Mouse (Mus musculus) midbrain, embryonic 15.5 days (tissue): ENCODE results near the gene Prpf40b. TPM values are rescaled to one million over a fixed set of nuclear protein-coding genes. Genes with fewer than 3 reads are reported as not detected.

Experiments used
- ATAC-seq: fragments of 200-750 bp; cut with Nextera tagmentation; replicated peaks from 2 replicates; pipeline ENCODE4 v1.8.0; 2017; ENCODE audit warnings: moderate TSS enrichment
- H3K27ac ChIP-seq: fragments of 300-500 bp; sonication (generic); 2 replicates; pipeline ENCODE4 v1.5.1; 2015; ENCODE audit warnings: mild to moderate bottlenecking, inconsistent platforms
- H3K27me3 ChIP-seq: fragments of 300-500 bp; sonication (generic); replicated peaks from 2 replicates; pipeline ENCODE4 v1.6.1; 2015; ENCODE audit warnings: inconsistent platforms
- H3K36me3 ChIP-seq: fragments of 300-500 bp; sonication (generic); replicated peaks from 2 replicates; pipeline ENCODE4 v1.6.1; 2015; ENCODE audit warnings: inconsistent platforms
- H3K4me1 ChIP-seq: fragments of 300-500 bp; sonication (generic); 2 replicates; pipeline ENCODE4 v1.6.1; 2015; ENCODE audit warnings: inconsistent platforms
- H3K4me2 ChIP-seq: fragments of 300-500 bp; sonication (generic); 2 replicates; pipeline ENCODE4 v1.6.1; 2015; ENCODE audit warnings: inconsistent platforms, mild to moderate bottlenecking, moderate library complexity
- H3K4me3 ChIP-seq: fragments of 300-500 bp; sonication (generic); 2 replicates; pipeline ENCODE4 v1.5.1; 2015; ENCODE audit warnings: mild to moderate bottlenecking, inconsistent platforms
- H3K9ac ChIP-seq: fragments of 300-500 bp; sonication (generic); 2 replicates; pipeline ENCODE4 v1.6.1; 2015; ENCODE audit warnings: mild to moderate bottlenecking, inconsistent platforms
- H3K9me3 ChIP-seq: fragments of 300-500 bp; sonication (generic); 2 replicates; pipeline ENCODE4 v1.6.1; 2016; ENCODE audit warnings: inconsistent platforms
- WGBS: fragments of 180-500 bp; shearing (Covaris S2); methylation state at CpG from one replicate; pipeline ENCODE4 v1.1.7; 2015; ENCODE audit warnings: mixed read lengths; 5-methylcytosine and 5-hydroxymethylcytosine counted together
- polyA plus RNA-seq: library from polyadenylated mRNA; unstranded; fragments of >200 nt; fragmentation: Nextera tagmentation; extraction: Ambion mirVana; gene quantifications from 2 replicates; pipeline ENCODE4 v1.2.1, GENCODE M21; 2015

The Prpf40b gene
- polyA plus RNA-seq, 1 experiment from 2014 or later = 132 TPM

- peaks cover 41% of the 10 kb centered on the region for H3K36me3 ChIP-seq
- no peak overlapping the region for H3K9ac ChIP-seq
- H3K4me3 ChIP-seq = no peak overlapping the region
- no peaks in the 10 kb centered on the region for H3K27me3 ChIP-seq
- H3K9me3 ChIP-seq = no peaks in the 10 kb centered on the region
- H3K27ac ChIP-seq = no peak overlapping the region
- H3K4me1 ChIP-seq = no peaks in the 10 kb centered on the region; the same call in 1 of the 2 replicates
- WGBS = 87% methylated on average over 9 of the region's 9 CpGs
- ATAC-seq = no peak
- H3K4me2 ChIP-seq = no peak overlapping the region
Observed at GRCm38 (mm10) chr15:99320978-99321377, 26.1 kb downstream of the Prpf40b start.

DNA sequence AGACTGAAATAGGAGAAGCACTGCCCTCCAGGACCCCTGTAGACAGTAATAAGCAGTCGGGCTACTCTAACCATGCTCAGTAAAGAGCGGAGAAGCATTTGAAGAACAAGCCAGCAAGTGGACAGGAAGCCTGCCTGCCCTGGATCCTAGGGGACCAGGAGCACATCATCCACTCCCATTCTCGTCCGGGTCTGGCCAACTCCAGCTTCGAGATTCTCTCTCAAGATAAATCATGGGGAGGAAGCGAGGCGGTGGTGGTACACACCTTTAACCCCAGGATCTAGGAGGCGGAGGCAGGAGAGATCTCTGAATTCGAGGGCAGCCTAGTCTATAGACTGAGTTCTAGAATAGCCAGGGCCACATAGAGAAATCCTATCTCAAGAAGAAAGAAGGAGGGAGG, 29.3 kb downstream of the Prpf40b start:
- no peak for ATAC-seq

GRCm38 (mm10) chr15:99325598-99325997, 30.7 kb downstream of the Prpf40b start:
- no peak overlapping the region for H3K9ac ChIP-seq
- H3K36me3 ChIP-seq = 0 out of 2 replicates have a peak, but pooled peaks cover 28% of the 10 kb centered on the region
- no peak overlapping the region for H3K27ac ChIP-seq
- H3K4me1 ChIP-seq = no peaks in the 10 kb centered on the region
- H3K4me2 ChIP-seq = no peak overlapping the region
- no peak for ATAC-seq
- no peaks in the 10 kb centered on the region for H3K27me3 ChIP-seq
- no peak overlapping the region for H3K4me3 ChIP-seq
- 91% methylated on average over 6 of the region's 6 CpGs for WGBS
- H3K9me3 ChIP-seq = no peaks in the 10 kb centered on the region

More for the DNA sequence above, 29.3 kb downstream of the Prpf40b start:
- no peak overlapping the region for H3K27ac ChIP-seq
- 89% methylated on average over 9 of the region's 9 CpGs for WGBS
- H3K4me2 ChIP-seq = no peak overlapping the region
- no peak overlapping the region for H3K9ac ChIP-seq
- no peaks in the 10 kb centered on the region for H3K4me1 ChIP-seq
- no peaks in the 10 kb centered on the region for H3K27me3 ChIP-seq
- no peak overlapping the region for H3K4me3 ChIP-seq
- peaks cover 28% of the 10 kb centered on the region; the same call in 1 of the 2 replicates for H3K36me3 ChIP-seq
- no peaks in the 10 kb centered on the region for H3K9me3 ChIP-seq

DNA sequence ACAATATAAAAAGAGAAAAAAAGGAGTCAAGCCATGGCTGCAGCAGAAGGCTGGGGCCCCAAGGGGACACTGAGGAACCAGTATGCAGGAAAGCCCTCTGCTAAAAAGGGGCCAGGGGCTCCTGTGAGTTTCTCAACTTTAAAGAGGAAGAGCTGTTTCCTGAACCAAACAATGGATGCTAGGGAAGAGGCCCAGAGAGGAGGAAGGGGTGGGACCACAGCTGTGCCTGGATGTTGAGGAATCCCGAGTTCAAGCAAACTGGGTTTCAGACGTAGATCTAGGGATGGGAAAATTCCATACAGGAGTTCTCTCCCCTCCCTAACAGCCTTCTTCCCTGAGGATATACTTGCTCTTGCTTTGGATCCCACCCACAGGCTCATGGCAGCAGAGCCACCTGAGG, 31.5 kb downstream of the Prpf40b start:
- 62% methylated on average over 2 of the region's 2 CpGs for WGBS
- Histone ChIP-seq H3K36me3 (0 out of 2 replicates have a peak, but pooled peaks cover 21% of the 10 kb centered on the region), H3K9ac (no peak overlapping the region), H3K4me3 (no peak overlapping the region), H3K4me2 (no peak overlapping the region), H3K9me3 (no peaks in the 10 kb centered on the region), H3K27ac (no peak overlapping the region), H3K4me1 (no peaks in the 10 kb centered on the region), H3K27me3 (no peaks in the 10 kb centered on the region)
- ATAC-seq = no peak

DNA sequence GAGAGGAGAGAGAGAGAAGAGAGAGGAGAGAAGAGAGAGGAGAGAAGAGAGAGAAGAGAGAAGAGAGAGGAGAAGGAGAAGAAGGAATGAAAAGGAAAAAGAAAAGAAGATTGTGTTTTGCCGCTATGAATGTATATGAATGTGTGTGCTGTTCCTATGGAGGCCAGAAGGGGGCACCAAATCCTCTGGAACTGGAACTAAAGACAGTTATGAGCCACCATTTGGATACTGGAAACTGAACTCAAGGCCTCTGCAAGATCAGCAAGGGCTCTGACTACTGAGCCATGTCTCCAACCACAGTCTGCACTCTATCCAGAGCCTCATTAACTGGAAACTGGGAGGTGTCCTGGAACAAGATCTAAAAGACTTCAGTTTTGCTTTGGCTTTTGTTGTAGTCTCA, 32.1 kb downstream of the Prpf40b start:
- no peaks in the 10 kb centered on the region for H3K9me3 ChIP-seq
- no peak for ATAC-seq
- H3K27me3 ChIP-seq = no peaks in the 10 kb centered on the region
- H3K9ac ChIP-seq = no peak overlapping the region
- WGBS = 60% methylated on average over 1 of the region's 1 CpGs
- 0 out of 2 replicates have a peak, but pooled peaks cover 18% of the 10 kb centered on the region for H3K36me3 ChIP-seq
- no peak overlapping the region for H3K4me2 ChIP-seq
- no peak overlapping the region for H3K27ac ChIP-seq
- no peak overlapping the region for H3K4me3 ChIP-seq
- no peaks in the 10 kb centered on the region for H3K4me1 ChIP-seq

- no peak overlapping the region for H3K9ac ChIP-seq
- H3K4me2 ChIP-seq = no peak overlapping the region
- WGBS = 94% methylated on average over 5 of the region's 5 CpGs
- no peaks in the 10 kb centered on the region for H3K4me1 ChIP-seq
- H3K36me3 ChIP-seq = 0 out of 2 replicates have a peak, but pooled peaks cover 14% of the 10 kb centered on the region
- no peak overlapping the region for H3K27ac ChIP-seq
- ATAC-seq = no peak
- H3K9me3 ChIP-seq = no peaks in the 10 kb centered on the region
- H3K27me3 ChIP-seq = no peaks in the 10 kb centered on the region
- H3K4me3 ChIP-seq = no peak overlapping the region
Observed at GRCm38 (mm10) chr15:99328011-99328410, 33.1 kb downstream of the Prpf40b start.

DNA sequence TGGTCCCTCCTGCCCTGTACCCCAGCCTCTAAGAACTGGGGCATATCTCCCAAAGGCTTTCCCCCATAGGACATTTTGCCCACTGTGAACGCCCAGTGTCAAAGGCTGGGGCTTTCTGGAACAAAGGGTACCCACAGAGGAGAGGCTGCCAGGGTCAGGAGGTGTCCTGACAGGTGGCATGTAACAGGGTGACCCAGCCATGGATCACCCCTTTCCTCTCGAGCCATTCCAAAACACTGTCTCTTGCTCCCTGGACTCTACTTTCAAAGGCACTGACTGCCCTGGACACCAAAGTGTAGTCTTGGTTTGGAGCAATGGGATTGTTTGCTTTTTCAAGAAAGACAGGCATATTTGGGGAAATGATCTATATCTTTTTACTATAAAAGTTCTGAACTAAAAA, 35.4 kb downstream of the Prpf40b start:
- no peak overlapping the region for H3K27ac ChIP-seq
- H3K4me3 ChIP-seq = no peak overlapping the region
- H3K4me1 ChIP-seq = no peaks in the 10 kb centered on the region
- no peak for ATAC-seq
- WGBS = 64% methylated on average over 2 of the region's 2 CpGs
- 0 out of 2 replicates have a peak, but pooled peaks cover 8% of the 10 kb centered on the region for H3K36me3 ChIP-seq
- H3K9ac ChIP-seq = no peak overlapping the region
- no peaks in the 10 kb centered on the region for H3K27me3 ChIP-seq
- no peak overlapping the region for H3K4me2 ChIP-seq
- no peaks in the 10 kb centered on the region for H3K9me3 ChIP-seq

- no peak overlapping the region for H3K9ac ChIP-seq
- 52% methylated on average over 5 of the region's 5 CpGs for WGBS
- no peak overlapping the region for H3K4me3 ChIP-seq
- no peaks in the 10 kb centered on the region for H3K27me3 ChIP-seq
- no peak overlapping the region for H3K4me2 ChIP-seq
- no peak overlapping the region for H3K27ac ChIP-seq
- H3K4me1 ChIP-seq = no peaks in the 10 kb centered on the region
- ATAC-seq = no peak
- 0 out of 2 replicates have a peak, but pooled peaks cover 5% of the 10 kb centered on the region for H3K36me3 ChIP-seq
- no peaks in the 10 kb centered on the region for H3K9me3 ChIP-seq
Observed at GRCm38 (mm10) chr15:99331341-99331740, 36.5 kb downstream of the Prpf40b start.

- H3K36me3 ChIP-seq = 0 out of 2 replicates have a peak, but pooled peaks cover 5% of the 10 kb centered on the region
- no peaks in the 10 kb centered on the region for H3K4me1 ChIP-seq
- no peak for ATAC-seq
- no peak overlapping the region for H3K4me2 ChIP-seq
- no peaks in the 10 kb centered on the region for H3K9me3 ChIP-seq
- no peaks in the 10 kb centered on the region for H3K27me3 ChIP-seq
- H3K27ac ChIP-seq = peak overlapping the region; percentile 4; the same call in 1 of the 2 replicates
- no peak overlapping the region for H3K4me3 ChIP-seq
- H3K9ac ChIP-seq = no peak overlapping the region
Observed at GRCm38 (mm10) chr15:99332111-99332510, 37.2 kb downstream of the Prpf40b start.

- ATAC-seq = no peak
- Histone ChIP-seq H3K9ac (no peak overlapping the region), H3K36me3 (no peaks in the 10 kb centered on the region), H3K4me1 (no peaks in the 10 kb centered on the region), H3K27me3 (no peaks in the 10 kb centered on the region), H3K27ac (peak overlapping the region; percentile 8), H3K4me2 (no peak overlapping the region), H3K9me3 (no peaks in the 10 kb centered on the region), H3K4me3 (no peak overlapping the region)
- WGBS = 70% methylated on average over 9 of the region's 9 CpGs
Observed at GRCm38 (mm10) chr15:99332921-99333675, 38.2 kb downstream of the Prpf40b start.

GRCm38 (mm10) chr15:99333676-99334065, 38.8 kb downstream of the Prpf40b start:
- Histone ChIP-seq H3K4me2 (no peak overlapping the region), H3K27ac (peak overlapping the region; percentile 8; the same call in 1 of the 2 replicates), H3K4me1 (no peaks in the 10 kb centered on the region), H3K9ac (no peak overlapping the region), H3K27me3 (no peaks in the 10 kb centered on the region), H3K4me3 (no peak overlapping the region), H3K36me3 (no peaks in the 10 kb centered on the region), H3K9me3 (no peaks in the 10 kb centered on the region)
- ATAC-seq = no peak
- WGBS = 70% methylated on average over 2 of the region's 3 CpGs

GRCm38 (mm10) chr15:99334500-99334899, 39.6 kb downstream of the Prpf40b start:
- WGBS = 75% methylated on average over 6 of the region's 6 CpGs
- Histone ChIP-seq H3K4me2 (no peak overlapping the region), H3K27ac (no peak overlapping the region)

GRCm38 (mm10) chr15:99335801-99336320, 41.0 kb downstream of the Prpf40b start:
- Histone ChIP-seq H3K4me2 (no peak overlapping the region), H3K4me1 (no peaks in the 10 kb centered on the region), H3K36me3 (no peaks in the 10 kb centered on the region), H3K27me3 (no peaks in the 10 kb centered on the region), H3K9ac (no peak overlapping the region), H3K4me3 (no peak overlapping the region), H3K9me3 (no peaks in the 10 kb centered on the region), H3K27ac (no peak overlapping the region)
- WGBS = 87% methylated on average over 8 of the region's 8 CpGs
- ATAC-seq = no peak

More at GRCm38 (mm10) chr15:99334500-99334899, 39.6 kb downstream of the Prpf40b start:
- no peak overlapping the region for H3K9ac ChIP-seq
- no peaks in the 10 kb centered on the region for H3K4me1 ChIP-seq
- ATAC-seq = no peak
- H3K36me3 ChIP-seq = no peaks in the 10 kb centered on the region
- H3K4me3 ChIP-seq = no peak overlapping the region
- no peaks in the 10 kb centered on the region for H3K27me3 ChIP-seq
- no peaks in the 10 kb centered on the region for H3K9me3 ChIP-seq
